15 mouse cellular contexts compared by ENCODE assay signal in the genomic region with DNA sequence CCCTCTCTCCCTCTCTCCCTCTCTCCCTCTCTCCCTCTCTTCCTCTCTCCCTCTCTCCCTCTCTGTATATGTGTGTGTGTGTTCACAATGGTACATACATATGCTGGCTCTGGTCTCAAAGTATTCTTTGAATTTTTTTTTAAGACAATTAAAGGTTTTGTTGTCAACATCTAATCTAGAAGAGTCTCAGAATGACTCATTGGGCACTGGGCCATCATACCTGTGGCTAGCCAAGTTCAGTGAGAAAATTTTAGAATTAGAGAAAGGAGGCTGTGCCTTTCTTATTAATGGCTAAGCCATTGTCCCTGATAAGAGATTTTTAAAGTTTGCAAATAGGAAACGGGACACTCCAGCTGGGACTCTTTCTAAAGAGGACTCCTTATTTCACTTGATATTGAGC.
DNase-seq lines count a peak whose midpoint lies in the region.
"Had no signal": no experiment of that assay in that cellular context is flagged by ENCODE, and none has a peak within 500 bp of the region (broad histone marks: within the 10 kb centered on the region; RNA-seq: fewer than 3 reads in every experiment).

No protein-coding gene starts in this region.

- peak; percentile 69 for DNase-seq in urinary bladder, postnatal 14 days (ENCODE audit: low spot score)
- DNase-seq in urinary bladder, postnatal 4 days (ENCODE audit: low spot score in 2 of 2), result no peak
- peak; percentile 81 for DNase-seq in NIH3T3 (ENCODE audit: low read depth)
- DNase-seq in lung, postnatal 10 days, result peak; percentile 45
- no peak for DNase-seq in frontal cortex, postnatal 36 days (ENCODE audit: low spot score in 2 of 2)
- DNase-seq in spleen, adult 18-20 months, result no peak
- DNase-seq in frontal cortex, postnatal 10 days (ENCODE audit: low spot score in 2 of 2), result no peak
- DNase-seq: cerebellum, adult 11-12 months; cerebellum, postnatal 10 days; heart, adult 2 months; heart, postnatal 14 days; kidney, postnatal 36 days; midbrain, embryonic 14.5 days; retina, postnatal 1 day; thymus, postnatal 36 days had no signal

Comparison
In these comparisons a context has a peak if more than half of its experiments do, and no peak if none do; other contexts are left out.
1. DNase-seq: peak in urinary bladder, postnatal 14 days (single experiment), NIH3T3 (single experiment) and lung, postnatal 10 days (single experiment); none in urinary bladder, postnatal 4 days (0 of 2), frontal cortex, postnatal 36 days (0 of 2), spleen, adult 18-20 months (0 of 2) and frontal cortex, postnatal 10 days (0 of 2).